Mouse (Mus musculus): ENCODE data around the gene Fam49a.

GRCm38 (mm10) chr12:12307245-12307644 lies 45.3 kb downstream of the Fam49a start:
- TF ChIP-seq CTCF (conservative IDR thresholded peaks at IDR 0.05; ENCODE audit: insufficient read depth, insufficient read length, low read depth, low read length): no peak
- TF ChIP-seq POLR2A (IDR thresholded peaks at IDR 0.05; ENCODE audit: low read depth, low read length): no peak

All from kidney, adult 2 months (tissue).